Mouse (Mus musculus) thymus, adult 2 months (tissue): Measurements from ENCODE around the gene Cdh5.

Experiments used
- CTCF ChIP-seq: fragments of 200-500 bp; IDR thresholded peaks from 2 replicates; pipeline ENCODE4 v1.5.1; 2012; ENCODE audit warnings: mild to moderate bottlenecking, control low read depth, low read length, moderate library complexity, borderline replicate concordance; ENCODE audit not compliant: control insufficient read depth, poor library complexity, insufficient read depth; ENCODE audit errors: extremely low read depth
- POLR2A ChIP-seq: fragments of 200-500 bp; IDR thresholded peaks from 2 replicates; pipeline ENCODE4 v1.6.1; 2012; ENCODE audit warnings: mild to moderate bottlenecking, low read length, control low read depth, moderate library complexity; ENCODE audit not compliant: control insufficient read depth, poor library complexity, insufficient read depth; ENCODE audit errors: extremely low read depth

DNA sequence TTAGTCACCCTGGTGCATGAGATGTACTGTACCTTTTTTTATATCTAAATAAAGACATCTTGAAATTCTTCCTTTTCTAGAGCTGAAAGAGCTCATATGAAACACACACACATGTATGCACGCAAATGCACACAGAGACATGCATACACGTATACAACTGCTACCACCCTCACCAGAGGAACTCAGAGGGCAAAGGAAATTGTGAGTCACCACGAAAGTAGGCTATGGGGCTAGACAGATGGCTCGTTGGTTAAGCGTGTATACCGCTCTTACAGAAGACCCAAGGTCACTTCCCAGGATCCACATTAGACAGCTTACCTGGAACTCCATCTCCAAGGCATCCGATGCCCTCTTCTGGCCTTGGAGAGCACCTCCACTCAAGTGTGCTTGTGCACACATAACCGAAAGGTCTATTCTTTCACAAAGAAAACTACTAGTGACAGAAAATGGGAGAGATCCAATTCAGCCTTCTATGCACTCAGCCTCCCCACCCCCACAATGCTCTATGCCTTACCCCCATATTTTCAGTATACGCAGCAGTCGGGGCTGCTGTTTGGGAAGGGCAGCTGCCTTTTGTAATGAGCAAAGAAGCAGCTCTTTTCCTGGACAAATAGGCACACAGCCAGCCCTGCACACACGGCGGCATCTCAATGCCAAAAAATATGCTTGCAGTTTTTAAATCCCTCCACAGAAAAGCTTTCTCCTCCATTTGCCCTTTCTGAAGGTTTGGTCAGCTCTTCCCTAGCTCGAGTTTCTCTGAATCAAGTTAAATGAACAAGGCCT lies 43.2 kb downstream of the Cdh5 start:
- TF ChIP-seq POLR2A (no peak), CTCF (no peak)
